Mouse (Mus musculus) T-cell, adult 2 months (primary cell): ENCODE measurements around the gene Crip3.

Experiments used
- DNase-seq: peaks from one replicate; pipeline ENCODE4 v3.0.0; 2022; ENCODE audit warnings: low spot score

The Crip3 gene

GRCm38 (mm10) chr17:46428761-46429414 is at the start of gene Crip3:
Gene Crip3 (plus strand): TSS chr17:46428926.
- DNase-seq: no peak

- DNase-seq: peak; percentile 95
These were observed 45.2 kb upstream of the Crip3 start, which contains the start of gene Zfp318 for GRCm38 (mm10) chr17:46383294-46384060. Gene Zfp318 (plus strand): TSS chr17:46383731.

- DNase-seq: peak; percentile 18
These were observed 44.5 kb upstream of the Crip3 start for GRCm38 (mm10) chr17:46384061-46384801.

GRCm38 (mm10) chr17:46388200-46388599 is 40.5 kb upstream of the Crip3 start:
- DNase-seq: peak; percentile 23

- peak; percentile 48 for DNase-seq
These were observed 35.7 kb upstream of the Crip3 start for GRCm38 (mm10) chr17:46393012-46393411.

GRCm38 (mm10) chr17:46394631-46395030 is 34.1 kb upstream of the Crip3 start:
- DNase-seq: no peak

- DNase-seq: no peak
These were observed 20.2 kb upstream of the Crip3 start for GRCm38 (mm10) chr17:46408478-46408877.

GRCm38 (mm10) chr17:46418628-46419027 is 10.1 kb upstream of the Crip3 start:
- no peak for DNase-seq

- no peak for DNase-seq
These were observed 9.0 kb upstream of the Crip3 start for GRCm38 (mm10) chr17:46419717-46420116.

GRCm38 (mm10) chr17:46426496-46426895 is 2.2 kb upstream of the Crip3 start:
- no peak for DNase-seq

- DNase-seq: no peak
These were observed 4.9 kb downstream of the Crip3 start for GRCm38 (mm10) chr17:46433627-46434026.

- DNase-seq: no peak
These were observed 8.1 kb downstream of the Crip3 start for GRCm38 (mm10) chr17:46436672-46437366.

- no peak for DNase-seq
These were observed 9.7 kb downstream of the Crip3 start, which contains the start of gene Slc22a7 for GRCm38 (mm10) chr17:46438298-46438873. Gene Slc22a7 (minus strand): TSS chr17:46438457.

- DNase-seq: no peak
These were observed 10.4 kb downstream of the Crip3 start for GRCm38 (mm10) chr17:46439176-46439575.

GRCm38 (mm10) chr17:46444839-46445579 is 16.3 kb downstream of the Crip3 start:
- DNase-seq: no peak

- DNase-seq: no peak
These were observed 17.5 kb downstream of the Crip3 start for GRCm38 (mm10) chr17:46446264-46446663.

GRCm38 (mm10) chr17:46452683-46453082 is 24.0 kb downstream of the Crip3 start:
- no peak for DNase-seq

GRCm38 (mm10) chr17:46453302-46453948 is 24.7 kb downstream of the Crip3 start:
- no peak for DNase-seq

- no peak for DNase-seq
These were observed 25.3 kb downstream of the Crip3 start for GRCm38 (mm10) chr17:46453970-46454411.

GRCm38 (mm10) chr17:46454539-46454938 is 25.8 kb downstream of the Crip3 start:
- no peak for DNase-seq
